Mouse (Mus musculus): Measurements from ENCODE around the gene Ntm. TPM values are rescaled to one million over a fixed set of nuclear protein-coding genes. Genes with fewer than 3 reads are reported as not detected.

Ntm gene
- polyA plus RNA-seq, 1 experiment, result not detected

DNA sequence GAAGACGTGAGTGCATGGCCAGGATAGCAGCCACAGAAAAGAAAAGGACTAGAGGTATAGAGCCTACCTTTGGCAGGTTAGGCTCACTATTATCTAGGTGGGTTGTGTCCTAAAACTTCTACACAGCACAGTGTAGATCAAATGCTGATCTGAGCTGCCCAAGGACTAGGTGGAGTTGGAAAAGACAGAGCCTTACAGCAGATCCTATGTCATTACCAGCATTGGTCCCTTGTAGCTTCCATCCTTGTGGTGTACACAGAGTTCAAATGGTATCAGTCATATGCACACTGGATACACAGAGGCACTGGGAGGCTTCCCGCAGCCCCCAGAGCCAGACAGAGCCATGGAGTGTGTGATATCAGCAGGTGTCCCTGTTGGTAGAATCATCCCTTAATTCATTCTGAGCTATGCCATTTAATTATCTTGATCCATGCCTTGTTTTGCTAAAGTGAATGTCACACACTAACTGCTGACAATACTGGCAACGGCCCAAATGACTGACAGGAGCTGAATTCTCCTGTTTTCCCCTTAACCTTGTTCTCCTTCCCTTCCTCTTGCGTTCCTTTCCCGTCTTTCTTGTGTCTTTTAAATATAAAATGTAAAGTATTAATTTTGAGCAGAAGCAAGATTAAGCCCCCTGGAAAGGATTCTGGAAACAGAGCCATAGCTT lies 271.6 kb downstream of the Ntm start:
- H3K27me3 ChIP-seq (ENCODE audit: control insufficient read depth, insufficient read depth, insufficient read length), result no peaks in the 10 kb centered on the region
- no peaks in the 10 kb centered on the region for H3K36me3 ChIP-seq (ENCODE audit: control insufficient read depth, insufficient read depth)
- H3K4me3 ChIP-seq (ENCODE audit: insufficient read depth, poor library complexity, severe bottlenecking), result no peak overlapping the region
- H3ac ChIP-seq (ENCODE audit: control insufficient read depth, insufficient read length, low read depth), result no peak overlapping the region
- TF ChIP-seq MYOD1 (IDR thresholded peaks at IDR 0.05; ENCODE audit: control insufficient read depth, insufficient read length, low read depth) (no peak), USF1 (IDR thresholded peaks at IDR 0.05; ENCODE audit: low read depth) (no peak), MYOG (IDR thresholded peaks at IDR 0.05; ENCODE audit: control insufficient read depth, extremely low read depth, insufficient read length) (no peak), CEBPB (IDR thresholded peaks at IDR 0.05; ENCODE audit: low read depth) (no peak), CTCF (IDR thresholded peaks at IDR 0.05; ENCODE audit: control insufficient read depth, insufficient read depth, insufficient read length) (no peak), FOSL1 (IDR thresholded peaks at IDR 0.05; ENCODE audit: insufficient read depth, low read length, poor library complexity, severe bottlenecking) (no peak), MAX (IDR thresholded peaks at IDR 0.05) (no peak)
- no peaks in the 10 kb centered on the region for H3K79me2 ChIP-seq (ENCODE audit: control insufficient read depth, insufficient read depth)
- H3K79me3 ChIP-seq (ENCODE audit: low read depth), result no peaks in the 10 kb centered on the region

- no peaks in the 10 kb centered on the region for H3K27me3 ChIP-seq (ENCODE audit: control insufficient read depth, insufficient read depth, insufficient read length)
- TF ChIP-seq MYOD1 (IDR thresholded peaks at IDR 0.05; ENCODE audit: control insufficient read depth, insufficient read length, low read depth), result no peak
- TF ChIP-seq MYOG (IDR thresholded peaks at IDR 0.05; ENCODE audit: control insufficient read depth, extremely low read depth, insufficient read length), result no peak
- no peak for TF ChIP-seq USF1 (IDR thresholded peaks at IDR 0.05; ENCODE audit: low read depth)
- TF ChIP-seq MAX (IDR thresholded peaks at IDR 0.05), result no peak
- TF ChIP-seq CEBPB (IDR thresholded peaks at IDR 0.05; ENCODE audit: low read depth), result no peak
- TF ChIP-seq FOSL1 (IDR thresholded peaks at IDR 0.05; ENCODE audit: insufficient read depth, low read length, poor library complexity, severe bottlenecking), result no peak
- TF ChIP-seq CTCF (IDR thresholded peaks at IDR 0.05; ENCODE audit: control insufficient read depth, insufficient read depth, insufficient read length), result no peak
These were observed 280.7 kb downstream of the Ntm start for GRCm38 (mm10) chr9:29682224-29682623.

GRCm38 (mm10) chr9:29680677-29681076 lies 282.3 kb downstream of the Ntm start:
- no peak for TF ChIP-seq USF1 (IDR thresholded peaks at IDR 0.05; ENCODE audit: low read depth)
- no peak for TF ChIP-seq CEBPB (IDR thresholded peaks at IDR 0.05; ENCODE audit: low read depth)
- no peak for TF ChIP-seq CTCF (IDR thresholded peaks at IDR 0.05; ENCODE audit: control insufficient read depth, insufficient read depth, insufficient read length)
- no peak for TF ChIP-seq FOSL1 (IDR thresholded peaks at IDR 0.05; ENCODE audit: insufficient read depth, low read length, poor library complexity, severe bottlenecking)
- no peak for TF ChIP-seq MAX (IDR thresholded peaks at IDR 0.05)
- no peak for TF ChIP-seq MYOD1 (IDR thresholded peaks at IDR 0.05; ENCODE audit: control insufficient read depth, insufficient read length, low read depth)
- TF ChIP-seq MYOG (IDR thresholded peaks at IDR 0.05; ENCODE audit: control insufficient read depth, extremely low read depth, insufficient read length), result no peak
- no peak overlapping the region for H3ac ChIP-seq (ENCODE audit: control insufficient read depth, insufficient read length, low read depth)
- no peaks in the 10 kb centered on the region for H3K27me3 ChIP-seq (ENCODE audit: control insufficient read depth, insufficient read depth, insufficient read length)
- no peaks in the 10 kb centered on the region for H3K36me3 ChIP-seq (ENCODE audit: control insufficient read depth, insufficient read depth)
- H3K79me2 ChIP-seq (ENCODE audit: control insufficient read depth, insufficient read depth), result no peaks in the 10 kb centered on the region
- no peak overlapping the region for H3K4me3 ChIP-seq (ENCODE audit: insufficient read depth, poor library complexity, severe bottlenecking)
- no peaks in the 10 kb centered on the region for H3K79me3 ChIP-seq (ENCODE audit: low read depth)

More at GRCm38 (mm10) chr9:29682224-29682623, 280.7 kb downstream of the Ntm start:
- Histone ChIP-seq H3K4me3 (ENCODE audit: insufficient read depth, poor library complexity, severe bottlenecking) (no peak overlapping the region), H3K79me2 (ENCODE audit: control insufficient read depth, insufficient read depth) (no peaks in the 10 kb centered on the region), H3K36me3 (ENCODE audit: control insufficient read depth, insufficient read depth) (no peaks in the 10 kb centered on the region), H3K79me3 (ENCODE audit: low read depth) (no peaks in the 10 kb centered on the region), H3ac (ENCODE audit: control insufficient read depth, insufficient read length, low read depth) (no peak overlapping the region)

- no peak overlapping the region for H3ac ChIP-seq (ENCODE audit: control insufficient read depth, insufficient read length, low read depth)
- H3K79me2 ChIP-seq (ENCODE audit: control insufficient read depth, insufficient read depth), result no peaks in the 10 kb centered on the region
- H3K36me3 ChIP-seq (ENCODE audit: control insufficient read depth, insufficient read depth), result no peaks in the 10 kb centered on the region
- H3K79me3 ChIP-seq (ENCODE audit: low read depth), result no peaks in the 10 kb centered on the region
- H3K27me3 ChIP-seq (ENCODE audit: control insufficient read depth, insufficient read depth, insufficient read length), result no peaks in the 10 kb centered on the region
- TF ChIP-seq MYOG (IDR thresholded peaks at IDR 0.05; ENCODE audit: control insufficient read depth, extremely low read depth, insufficient read length), result no peak
- TF ChIP-seq FOSL1 (IDR thresholded peaks at IDR 0.05; ENCODE audit: insufficient read depth, low read length, poor library complexity, severe bottlenecking), result no peak
- no peak for TF ChIP-seq CEBPB (IDR thresholded peaks at IDR 0.05; ENCODE audit: low read depth)
- TF ChIP-seq MAX (IDR thresholded peaks at IDR 0.05), result no peak
- H3K4me3 ChIP-seq (ENCODE audit: insufficient read depth, poor library complexity, severe bottlenecking), result no peak overlapping the region
These were observed 289.0 kb downstream of the Ntm start for GRCm38 (mm10) chr9:29673911-29674310.

DNA sequence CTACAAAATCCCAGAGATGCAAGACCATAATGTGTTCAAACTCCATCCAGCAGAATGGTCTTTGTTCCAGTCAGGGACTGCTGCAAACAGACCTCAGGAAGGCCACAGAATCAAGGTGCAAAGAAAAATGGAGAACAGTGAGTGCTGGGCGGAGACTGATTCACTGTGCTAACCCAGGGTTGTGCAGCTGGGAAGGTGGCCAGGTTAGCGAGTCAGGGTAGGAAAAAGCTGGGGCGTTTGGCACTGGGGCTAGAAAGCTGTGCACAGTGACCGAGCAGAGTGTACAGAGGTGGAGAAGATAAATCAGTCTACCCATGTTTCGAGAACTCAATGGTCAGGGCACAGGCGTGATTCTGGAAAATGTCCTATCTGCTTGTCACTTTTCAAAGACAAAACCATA lies 291.1 kb downstream of the Ntm start:
- Histone ChIP-seq H3K79me2 (ENCODE audit: control insufficient read depth, insufficient read depth) (no peaks in the 10 kb centered on the region), H3ac (ENCODE audit: control insufficient read depth, insufficient read length, low read depth) (no peak overlapping the region), H3K4me3 (ENCODE audit: insufficient read depth, poor library complexity, severe bottlenecking) (no peak overlapping the region), H3K36me3 (ENCODE audit: control insufficient read depth, insufficient read depth) (no peaks in the 10 kb centered on the region), H3K79me3 (ENCODE audit: low read depth) (no peaks in the 10 kb centered on the region), H3K27me3 (ENCODE audit: control insufficient read depth, insufficient read depth, insufficient read length) (no peaks in the 10 kb centered on the region)
- TF ChIP-seq MYOG (IDR thresholded peaks at IDR 0.05; ENCODE audit: control insufficient read depth, extremely low read depth, insufficient read length) (no peak), CTCF (IDR thresholded peaks at IDR 0.05; ENCODE audit: control insufficient read depth, insufficient read depth, insufficient read length) (no peak), USF1 (IDR thresholded peaks at IDR 0.05; ENCODE audit: low read depth) (no peak)

DNA sequence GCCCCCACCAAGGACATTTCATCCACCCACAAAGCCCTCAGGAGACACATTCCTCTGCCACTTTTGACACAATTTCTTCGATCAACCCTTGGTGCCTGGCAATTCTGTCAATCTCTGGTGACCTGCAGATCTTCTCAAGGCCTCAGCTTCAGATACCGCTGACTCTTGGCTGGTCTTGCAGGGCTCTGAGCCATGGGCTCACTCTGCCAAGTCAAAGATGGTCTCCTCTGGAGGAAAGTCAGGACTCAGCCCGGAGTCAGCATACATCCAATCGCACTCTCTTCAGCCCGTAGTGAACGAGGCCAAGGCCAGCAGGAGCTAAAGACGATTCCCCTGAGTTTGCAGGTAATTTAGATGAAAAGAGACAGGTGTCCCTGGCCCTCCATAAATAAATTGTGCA lies 299.7 kb downstream of the Ntm start:
- TF ChIP-seq MYOD1 (IDR thresholded peaks at IDR 0.05; ENCODE audit: control insufficient read depth, insufficient read length, low read depth) (no peak), MYOG (IDR thresholded peaks at IDR 0.05; ENCODE audit: control insufficient read depth, extremely low read depth, insufficient read length) (no peak), CEBPB (IDR thresholded peaks at IDR 0.05; ENCODE audit: low read depth) (no peak), MAX (IDR thresholded peaks at IDR 0.05) (no peak), CTCF (IDR thresholded peaks at IDR 0.05; ENCODE audit: control insufficient read depth, insufficient read depth, insufficient read length) (no peak), USF1 (IDR thresholded peaks at IDR 0.05; ENCODE audit: low read depth) (no peak), FOSL1 (IDR thresholded peaks at IDR 0.05; ENCODE audit: insufficient read depth, low read length, poor library complexity, severe bottlenecking) (no peak)
- no peak overlapping the region for H3ac ChIP-seq (ENCODE audit: control insufficient read depth, insufficient read length, low read depth)
- H3K27me3 ChIP-seq (ENCODE audit: control insufficient read depth, insufficient read depth, insufficient read length), result no peaks in the 10 kb centered on the region
- H3K4me3 ChIP-seq (ENCODE audit: insufficient read depth, poor library complexity, severe bottlenecking), result no peak overlapping the region
- H3K79me3 ChIP-seq (ENCODE audit: low read depth), result no peaks in the 10 kb centered on the region
- no peaks in the 10 kb centered on the region for H3K36me3 ChIP-seq (ENCODE audit: control insufficient read depth, insufficient read depth)
- no peaks in the 10 kb centered on the region for H3K79me2 ChIP-seq (ENCODE audit: control insufficient read depth, insufficient read depth)

Measured in C2C12 (cell line).